Mouse (Mus musculus) ES-Bruce4 (cell line): ENCODE results near the gene Slc11a2.

Experiments used
- CTCF ChIP-seq: IDR thresholded peaks from one replicate; pipeline ENCODE4 v1.8.1; 2011; ENCODE audit warnings: low read depth, low read length
- POLR2A ChIP-seq: IDR thresholded peaks from one replicate; pipeline ENCODE4 v1.8.1; 2011; ENCODE audit warnings: low read length; ENCODE audit not compliant: insufficient read depth

- no peak for TF ChIP-seq CTCF
- no peak for TF ChIP-seq POLR2A
Observed at GRCm38 (mm10) chr15:100461646-100462045, 36.8 kb upstream of the Slc11a2 start.
